Mouse (Mus musculus): Measurements from ENCODE around the gene Ormdl3.
A peak's percentile ranks its signal among the peaks of the same experiment; 100 is the strongest.

DNA sequence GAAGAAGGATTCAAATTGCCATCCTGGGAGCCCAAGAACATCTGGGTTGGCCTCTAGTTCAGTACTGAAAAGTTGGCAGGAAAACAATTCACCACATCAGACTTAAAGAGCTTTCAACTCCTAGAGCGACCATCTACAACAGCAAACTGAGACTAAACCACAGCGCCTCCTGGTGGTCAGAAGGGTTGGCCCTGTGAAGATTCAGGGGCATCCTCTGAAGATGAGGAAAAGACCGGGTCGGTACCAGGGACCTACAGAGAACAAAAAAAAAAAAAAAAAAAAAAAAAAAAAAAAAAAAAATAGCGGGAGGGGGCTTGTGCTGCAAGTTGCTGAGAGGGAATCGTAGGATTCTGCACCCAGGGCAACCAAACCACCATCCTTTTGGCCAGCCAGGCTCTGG is 10.2 kb upstream of the Ormdl3 start:
- no peak for TF ChIP-seq EP300 (IDR thresholded peaks at IDR 0.05; ENCODE audit: low read depth)
- peak; percentile 92 for TF ChIP-seq CTCF (IDR thresholded peaks at IDR 0.05; ENCODE audit: low read depth)

Measured in liver, postnatal 0 days (tissue).